Mouse (Mus musculus) heart, embryonic 16.5 days (tissue): ENCODE results near the gene Zdhhc4. TPM values are rescaled to one million over a fixed set of nuclear protein-coding genes. Genes with fewer than 3 reads are reported as not detected.

ENCODE experiments used
- polyA plus RNA-seq: library from polyadenylated mRNA; unstranded; fragments of >200 nt; fragmentation: Nextera tagmentation; extraction: Ambion mirVana; gene quantifications from 2 replicates; pipeline ENCODE4 v1.2.1, GENCODE M21; 2015

Zdhhc4 gene
- polyA plus RNA-seq, 1 experiment from 2014 or later, result 58.7 TPM

Other genes starting within 250 kb of the Zdhhc4 start
- 22.7 and 24.7 TPM in 2 replicates for gene Rnf216, start 216.3 kb downstream of the Zdhhc4 start, polyA plus RNA-seq
- not detected in 2 replicates for gene Olfr718-ps1, start 181.7 kb downstream of the Zdhhc4 start, polyA plus RNA-seq
- 7.5 TPM in 2 replicates for gene Rbak, start 148.5 kb downstream of the Zdhhc4 start, polyA plus RNA-seq
- not detected in 2 replicates for gene Spdye4b, start 148.2 kb downstream of the Zdhhc4 start, polyA plus RNA-seq
- gene Spdye4a, start 102.4 kb downstream of the Zdhhc4 start, polyA plus RNA-seq, result not detected in 2 replicates
- 7.5 and 7.8 TPM in 2 replicates for gene Zfp12, start 94.1 kb downstream of the Zdhhc4 start, polyA plus RNA-seq
- gene Zfp316, start 59.2 kb downstream of the Zdhhc4 start, polyA plus RNA-seq, result 1.5 and 1.9 TPM in 2 replicates
- gene Zfp853, start 35.6 kb downstream of the Zdhhc4 start, polyA plus RNA-seq, result not detected in 2 replicates
- 24.0 TPM in 2 replicates for gene E130309D02Rik, start 13.9 kb downstream of the Zdhhc4 start, polyA plus RNA-seq
- 0.08 TPM in 1 of 2 replicates, not detected in the other for gene Grid2ip, start 28.1 kb upstream of the Zdhhc4 start, polyA plus RNA-seq
- gene Kdelr2, start 74.6 kb upstream of the Zdhhc4 start, polyA plus RNA-seq, result 194 and 203 TPM in 2 replicates
- gene Daglb, start 135.3 kb upstream of the Zdhhc4 start, polyA plus RNA-seq, result 8.9 and 9.3 TPM in 2 replicates
- gene Rac1, start 198.8 kb upstream of the Zdhhc4 start, polyA plus RNA-seq, result 340 and 342 TPM in 2 replicates